Mouse (Mus musculus) adipose tissue, adult 10 weeks (tissue): ENCODE measurements around the gene Aloxe3. TPM values are rescaled to one million over a fixed set of nuclear protein-coding genes. Genes with fewer than 3 reads are reported as not detected.

Experiments used
- polyA plus RNA-seq: library from polyadenylated mRNA; stranded (reverse); fragments of 350-450 nt; fragmentation: Illumina TruSeq; extraction: RNeasy Lipid Tissue Mini Kit (QIAGEN cat#74804); gene quantifications from one replicate; pipeline ENCODE4 v1.2.3, GENCODE M21; 2014; ENCODE audit warnings: low read depth, low replicate concordance

Gene Aloxe3
- 1.3 TPM for polyA plus RNA-seq

GRCm38 (mm10) chr11:69125852-69125918, at the start of gene Aloxe3:
Aloxe3 (plus strand) TSS chr11:69125896.

DNA sequence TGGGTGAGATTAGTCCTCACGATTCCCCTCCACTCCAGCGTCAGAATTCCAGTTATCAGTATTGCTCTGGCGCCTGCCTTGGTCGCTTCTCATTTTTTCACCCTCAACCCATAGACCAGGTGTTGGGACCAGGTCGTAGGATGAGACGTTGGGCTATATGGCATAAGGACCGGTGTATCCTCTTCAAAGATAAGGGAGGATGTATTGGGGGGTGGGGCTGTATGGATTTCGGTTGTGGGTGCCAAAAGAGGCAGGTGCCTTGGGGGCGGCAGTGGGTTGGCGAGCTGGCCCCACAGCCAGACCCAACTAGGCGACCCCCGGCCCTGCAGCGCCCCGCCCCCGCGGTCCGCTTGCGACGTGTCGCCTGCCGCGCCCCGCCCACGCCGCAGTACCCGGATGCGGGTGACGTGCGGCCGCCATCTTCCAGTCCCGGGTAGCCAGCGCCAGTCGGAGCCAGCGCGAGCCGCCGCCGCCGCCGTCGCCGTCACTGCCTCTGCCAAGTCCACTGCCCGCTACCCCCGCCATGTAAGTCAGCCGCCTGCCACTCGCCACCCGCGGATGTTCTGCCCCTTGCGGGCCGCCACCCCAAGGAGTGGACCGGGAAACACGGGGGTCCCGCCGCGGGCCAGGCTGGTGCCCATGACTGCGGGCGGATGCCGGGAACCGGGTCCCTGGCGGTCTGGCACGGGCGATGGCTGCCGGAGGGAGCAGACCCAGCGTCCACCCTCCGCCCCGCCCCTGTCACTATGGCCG, 37.4 kb upstream of the Aloxe3 start, which contains the start of gene Vamp2:
Gene Vamp2, plus strand, starts transcription at position 388 of the 753 bp plus-strand sequence.

GRCm38 (mm10) chr11:69094697-69095429, 30.8 kb upstream of the Aloxe3 start, which contains the start of gene Per1:
Per1 (plus strand) TSS chr11:69095217.

DNA sequence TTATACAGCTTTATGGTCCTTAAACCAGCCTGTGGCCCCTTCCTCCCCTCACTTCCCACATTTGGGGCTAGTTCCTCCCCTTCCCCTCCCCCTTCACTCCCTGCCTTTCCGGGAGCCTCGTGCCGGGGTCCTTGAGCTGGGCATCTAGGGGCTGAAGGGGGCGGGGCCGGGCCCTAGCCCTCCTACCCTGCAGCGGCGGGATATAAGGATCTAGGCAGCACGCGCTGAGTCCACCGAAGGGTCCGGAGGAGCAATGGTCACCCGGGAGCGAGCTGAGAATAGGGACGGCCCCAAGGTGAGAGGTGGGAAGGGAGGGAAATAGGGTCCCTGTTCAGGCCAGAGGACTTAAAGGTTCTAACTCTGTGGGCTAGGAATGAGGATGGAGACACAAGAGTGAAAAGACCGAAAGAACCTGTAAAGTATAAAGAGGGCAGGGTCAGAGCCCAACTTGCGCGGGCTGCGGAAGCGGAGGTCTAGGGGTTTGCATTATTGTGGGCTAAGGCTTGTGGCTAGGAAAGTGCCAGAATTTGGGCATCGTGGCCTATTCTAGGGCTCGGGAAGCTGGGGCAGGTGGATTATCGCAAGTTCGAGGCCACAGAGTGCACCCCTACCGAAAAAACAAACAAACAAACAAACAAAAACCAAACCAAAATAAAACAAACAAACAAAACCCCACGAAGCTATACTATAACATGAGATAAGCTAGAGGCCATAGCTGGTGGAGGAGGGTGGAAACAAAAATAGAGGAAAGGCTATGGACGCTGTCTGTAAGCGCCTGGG, 5.3 kb upstream of the Aloxe3 start, which contains the start of gene Hes7:
Gene Hes7, plus strand, starts transcription at position 184 of the 780 bp plus-strand sequence.

GRCm38 (mm10) chr11:69122336-69122951, 3.3 kb upstream of the Aloxe3 start, which contains the start of gene 9130213A22Rik:
9130213A22Rik (minus strand) TSS chr11:69122589.

GRCm38 (mm10) chr11:69156800-69157199, 31.1 kb downstream of the Aloxe3 start, which contains the start of gene Alox12b:
Alox12b (plus strand) TSS chr11:69156989.

GRCm38 (mm10) chr11:69197743-69198142, 72.0 kb downstream of the Aloxe3 start, which contains the start of gene Alox8:
Alox8 (minus strand) TSS chr11:69197843.

Other genes starting within 250 kb of the Aloxe3 start
- gene Rnf222, start 237.3 kb upstream of the Aloxe3 start, polyA plus RNA-seq = 0.14 TPM
- 2,612 TPM for gene Rpl26, start 224.3 kb upstream of the Aloxe3 start, polyA plus RNA-seq
- gene Odf4, start 198.8 kb upstream of the Aloxe3 start, polyA plus RNA-seq = 8.8 TPM
- 9.2 TPM for gene Arhgef15, start 168.4 kb upstream of the Aloxe3 start, polyA plus RNA-seq
- 38.0 TPM for gene Slc25a35, start 157.8 kb upstream of the Aloxe3 start, polyA plus RNA-seq
- 37.9 TPM for gene Rangrf, start 150.7 kb upstream of the Aloxe3 start, polyA plus RNA-seq
- gene Pfas, start 117.4 kb upstream of the Aloxe3 start, polyA plus RNA-seq = 11.8 TPM
- gene Ctc1, start 110.0 kb upstream of the Aloxe3 start, polyA plus RNA-seq = 32.2 TPM
- 3.3 TPM for gene Aurkb, start 80.2 kb upstream of the Aloxe3 start, polyA plus RNA-seq
- 19.3 TPM for gene Borcs6, start 66.2 kb upstream of the Aloxe3 start, polyA plus RNA-seq
- gene Tmem107, start 55.1 kb upstream of the Aloxe3 start, polyA plus RNA-seq = 20.0 TPM
- gene Vamp2, start 37.4 kb upstream of the Aloxe3 start, polyA plus RNA-seq = 167 TPM
- gene Per1, start 30.7 kb upstream of the Aloxe3 start, polyA plus RNA-seq = 31.8 TPM
- gene Hes7, start 5.5 kb upstream of the Aloxe3 start, polyA plus RNA-seq = not detected
- gene 9130213A22Rik, start 3.3 kb upstream of the Aloxe3 start, polyA plus RNA-seq = 0.57 TPM
- not detected for gene Alox12b, start 31.1 kb downstream of the Aloxe3 start, polyA plus RNA-seq
- not detected for gene Alox8, start 71.9 kb downstream of the Aloxe3 start, polyA plus RNA-seq
- 0.05 TPM for gene Gucy2e, start 111.1 kb downstream of the Aloxe3 start, polyA plus RNA-seq
- 8.9 TPM for gene Cntrob, start 197.9 kb downstream of the Aloxe3 start, polyA plus RNA-seq
- gene Trappc1, start 198.1 kb downstream of the Aloxe3 start, polyA plus RNA-seq = 90.6 TPM
- 1.1 TPM for gene Kcnab3, start 200.4 kb downstream of the Aloxe3 start, polyA plus RNA-seq
- gene Rnf227, start 214.6 kb downstream of the Aloxe3 start, polyA plus RNA-seq = 1.6 TPM
- gene Chd3, start 243.5 kb downstream of the Aloxe3 start, polyA plus RNA-seq = 88.6 TPM